Mouse (Mus musculus): ENCODE data around the gene Angptl2.

DNA sequence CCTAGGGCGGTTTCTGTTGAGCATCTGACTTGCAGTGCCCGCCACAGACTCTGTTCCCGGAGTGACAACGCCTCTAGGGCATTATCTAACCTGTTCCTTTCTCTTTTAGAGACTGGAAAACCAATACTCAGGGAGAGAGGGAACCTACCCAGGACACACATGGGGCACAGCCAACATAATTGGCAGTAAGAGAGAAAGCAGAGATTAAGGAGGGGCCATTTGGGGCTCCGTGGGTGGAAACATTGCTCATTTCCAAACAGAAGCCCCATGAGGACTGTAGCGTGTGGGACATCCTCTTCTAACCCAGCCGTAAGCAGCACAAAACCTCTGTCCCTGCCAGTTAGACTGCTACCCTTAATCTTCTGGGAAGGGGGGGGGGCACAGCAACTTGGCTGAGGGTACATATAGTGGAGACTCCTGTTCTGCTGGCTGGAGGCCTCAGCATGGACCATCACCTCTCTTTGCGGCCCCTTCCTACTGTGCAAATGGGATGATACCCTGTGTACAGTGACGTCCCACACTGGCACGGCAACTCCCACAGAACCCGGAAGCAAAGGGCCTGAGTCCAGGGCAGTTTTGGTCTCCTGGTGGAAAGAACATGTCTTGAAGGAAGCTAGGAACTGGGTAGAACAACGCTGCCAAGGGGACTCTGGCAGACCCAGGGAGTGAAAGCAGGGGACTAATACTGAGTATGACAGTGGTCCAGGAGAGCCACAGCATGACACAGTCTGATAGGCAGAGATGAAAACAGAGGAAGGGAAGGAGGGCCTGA lies 59.0 kb downstream of the Angptl2 start:
- TF ChIP-seq HCFC1 (IDR thresholded peaks at IDR 0.05; ENCODE audit: borderline replicate concordance, insufficient read depth, low read length) (no peak), MAFK (IDR thresholded peaks at IDR 0.05; ENCODE audit: insufficient read depth, low read depth, low read length) (no peak), ZNF384 (IDR thresholded peaks at IDR 0.05; ENCODE audit: low read depth, low read length) (no peak), CHD2 (IDR thresholded peaks at IDR 0.05; ENCODE audit: low read depth, low read length) (no peak), ZC3H11A (IDR thresholded peaks at IDR 0.05; ENCODE audit: borderline replicate concordance, low read depth, low read length) (no peak)

Measured in ES-E14 (cell line).